Mouse (Mus musculus) splenic B cell, adult 2 months (primary cell): ENCODE data around the gene Dgkz.
A peak's percentile ranks its signal among the peaks of the same experiment; 100 is the strongest.

Experiments
- DNase-seq: peaks from one replicate; pipeline ENCODE4 v3.0.0-alpha.2; 2011; ENCODE audit warnings: low read depth, low spot score
- H3K27me3 ChIP-seq: 2 replicates; pipeline ENCODE4 v1.6.1; 2012; ENCODE audit warnings: mild to moderate bottlenecking, low read length, moderate library complexity, mixed read lengths; ENCODE audit not compliant: control insufficient read depth, poor library complexity, insufficient read depth, severe bottlenecking
- H3K36me3 ChIP-seq: 2 replicates; pipeline ENCODE4 v1.6.1; 2012; ENCODE audit warnings: mild to moderate bottlenecking, low read length, moderate library complexity, mixed read lengths; ENCODE audit not compliant: control insufficient read depth, poor library complexity, insufficient read depth, severe bottlenecking

The Dgkz gene

GRCm38 (mm10) chr2:91958701-91959457 lies 16.8 kb downstream of the Dgkz start:
- DNase-seq, result peak; percentile 65
- peaks cover 2% of the 10 kb centered on the region for H3K36me3 ChIP-seq
- H3K27me3 ChIP-seq, result no peaks in the 10 kb centered on the region

- H3K27me3 ChIP-seq, result no peaks in the 10 kb centered on the region
- H3K36me3 ChIP-seq, result peaks cover 2% of the 10 kb centered on the region
- DNase-seq, result no peak
These were observed 17.6 kb downstream of the Dgkz start for GRCm38 (mm10) chr2:91958049-91958448.

- Histone ChIP-seq H3K36me3 (peaks cover 2% of the 10 kb centered on the region), H3K27me3 (no peaks in the 10 kb centered on the region)
- DNase-seq, result no peak
These were observed 18.6 kb downstream of the Dgkz start for GRCm38 (mm10) chr2:91957096-91957495.

GRCm38 (mm10) chr2:91955875-91956274 lies 19.8 kb downstream of the Dgkz start:
- H3K36me3 ChIP-seq, result peaks cover 2% of the 10 kb centered on the region
- no peaks in the 10 kb centered on the region for H3K27me3 ChIP-seq
- DNase-seq, result no peak

GRCm38 (mm10) chr2:91955121-91955591 lies 20.5 kb downstream of the Dgkz start:
- Histone ChIP-seq H3K27me3 (no peaks in the 10 kb centered on the region), H3K36me3 (peaks cover 2% of the 10 kb centered on the region)
- no peak for DNase-seq

GRCm38 (mm10) chr2:91953825-91954224 lies 21.8 kb downstream of the Dgkz start:
- H3K27me3 ChIP-seq, result no peaks in the 10 kb centered on the region
- H3K36me3 ChIP-seq, result no peaks in the 10 kb centered on the region; the same call in 1 of the 2 replicates
- DNase-seq, result no peak

- Histone ChIP-seq H3K36me3 (no peaks in the 10 kb centered on the region), H3K27me3 (no peaks in the 10 kb centered on the region)
- peak; percentile 68 for DNase-seq
These were observed 25.2 kb downstream of the Dgkz start for GRCm38 (mm10) chr2:91950275-91951085.

GRCm38 (mm10) chr2:91949411-91950274 lies 26.0 kb downstream of the Dgkz start:
- DNase-seq, result no peak
- no peaks in the 10 kb centered on the region for H3K36me3 ChIP-seq
- no peaks in the 10 kb centered on the region for H3K27me3 ChIP-seq

- no peaks in the 10 kb centered on the region for H3K27me3 ChIP-seq
- no peak for DNase-seq
- no peaks in the 10 kb centered on the region for H3K36me3 ChIP-seq
These were observed 26.8 kb downstream of the Dgkz start for GRCm38 (mm10) chr2:91948792-91949241.

- H3K36me3 ChIP-seq, result no peaks in the 10 kb centered on the region
- no peaks in the 10 kb centered on the region for H3K27me3 ChIP-seq
- DNase-seq, result no peak
These were observed 27.5 kb downstream of the Dgkz start for GRCm38 (mm10) chr2:91948151-91948509.

GRCm38 (mm10) chr2:91947397-91948150 lies 28.1 kb downstream of the Dgkz start:
- no peak for DNase-seq
- Histone ChIP-seq H3K36me3 (no peaks in the 10 kb centered on the region), H3K27me3 (no peaks in the 10 kb centered on the region)

- no peak for DNase-seq
- Histone ChIP-seq H3K27me3 (no peaks in the 10 kb centered on the region), H3K36me3 (no peaks in the 10 kb centered on the region; the same call in 1 of the 2 replicates)
These were observed 28.8 kb downstream of the Dgkz start for GRCm38 (mm10) chr2:91946836-91947235.

GRCm38 (mm10) chr2:91945483-91945882 lies 30.2 kb downstream of the Dgkz start, which contains the start of gene Gm9821:
Gm9821 (plus strand) TSS chr2:91945703.
- DNase-seq, result no peak
- Histone ChIP-seq H3K27me3 (no peaks in the 10 kb centered on the region), H3K36me3 (no peaks in the 10 kb centered on the region; the same call in 1 of the 2 replicates)
